Mouse (Mus musculus): ENCODE measurements around the gene Gng8.
A peak's percentile ranks its signal among the peaks of the same experiment; 100 is the strongest.

Gng8 gene

DNA sequence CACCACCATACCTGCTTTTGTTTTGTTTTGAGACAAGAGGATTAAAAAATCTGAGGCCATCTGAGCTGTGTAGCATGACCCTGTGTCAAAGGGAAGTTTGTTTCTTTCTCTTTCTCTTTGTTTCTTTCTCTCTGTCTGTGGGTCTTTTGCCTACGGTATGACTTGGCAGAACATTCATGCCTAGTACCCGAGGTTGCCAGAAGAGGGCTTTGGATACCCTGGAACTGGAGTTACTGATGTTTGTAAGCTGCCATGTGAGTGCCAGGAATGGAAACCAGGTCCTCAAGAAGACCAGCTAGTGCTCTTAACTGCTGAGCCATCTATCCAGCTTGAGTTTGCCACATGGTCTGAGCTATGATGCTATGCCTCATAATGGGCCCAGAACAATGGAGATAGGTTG is 36.8 kb downstream of the Gng8 start:
- DNase-seq, result no peak

DNA sequence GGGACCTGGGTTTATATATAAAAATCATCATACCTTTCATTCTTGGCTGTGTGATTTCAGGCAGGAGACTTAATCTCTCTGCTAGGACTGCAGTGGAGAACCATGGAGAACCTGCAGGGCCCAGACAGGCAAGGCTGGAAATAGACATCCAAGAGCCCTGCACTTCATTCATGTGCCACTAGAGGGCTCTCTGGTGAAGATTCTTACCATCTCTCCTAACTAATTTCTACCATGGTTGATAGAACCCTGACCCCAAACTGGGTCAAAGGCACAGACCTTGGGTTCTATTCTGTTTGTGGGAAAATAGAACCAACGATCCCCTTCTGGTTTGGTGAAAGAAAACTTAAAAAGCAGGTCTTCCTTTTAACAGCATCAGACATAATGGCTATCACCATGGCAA is 39.3 kb downstream of the Gng8 start:
- DNase-seq, result peak; percentile 82 to 86

DNA sequence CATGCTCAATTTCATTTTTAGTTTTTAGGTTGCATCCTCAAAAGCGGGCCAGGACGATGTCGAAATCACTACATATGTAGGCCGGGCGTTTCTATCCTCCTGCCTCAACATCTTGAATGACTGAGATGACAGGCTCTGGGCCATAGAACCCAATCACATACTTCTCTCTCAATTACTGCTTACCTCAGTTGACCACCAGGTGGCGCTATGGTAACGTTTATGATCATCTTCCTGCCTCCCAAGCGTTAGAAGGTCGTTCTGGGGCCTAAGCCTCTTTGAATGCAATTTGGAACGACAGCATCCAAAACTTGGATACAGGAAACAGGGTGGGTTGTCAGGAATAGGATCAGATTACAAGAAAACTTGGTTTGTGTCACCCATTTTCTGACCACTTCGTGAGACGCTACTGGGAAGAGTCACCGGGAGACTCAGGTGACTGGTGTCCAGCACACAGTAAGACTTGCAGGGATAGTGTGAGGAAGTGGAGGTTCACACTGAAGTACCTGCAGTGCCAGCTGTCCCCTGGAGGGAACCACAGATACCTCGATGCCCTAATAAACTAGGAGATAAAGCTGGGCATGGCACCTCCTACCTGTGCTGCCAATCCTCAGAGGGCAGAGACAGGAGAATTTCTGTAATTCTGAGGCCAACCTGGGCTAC is 40.5 kb downstream of the Gng8 start:
- DNase-seq, result peak; percentile 88 to 89

DNA sequence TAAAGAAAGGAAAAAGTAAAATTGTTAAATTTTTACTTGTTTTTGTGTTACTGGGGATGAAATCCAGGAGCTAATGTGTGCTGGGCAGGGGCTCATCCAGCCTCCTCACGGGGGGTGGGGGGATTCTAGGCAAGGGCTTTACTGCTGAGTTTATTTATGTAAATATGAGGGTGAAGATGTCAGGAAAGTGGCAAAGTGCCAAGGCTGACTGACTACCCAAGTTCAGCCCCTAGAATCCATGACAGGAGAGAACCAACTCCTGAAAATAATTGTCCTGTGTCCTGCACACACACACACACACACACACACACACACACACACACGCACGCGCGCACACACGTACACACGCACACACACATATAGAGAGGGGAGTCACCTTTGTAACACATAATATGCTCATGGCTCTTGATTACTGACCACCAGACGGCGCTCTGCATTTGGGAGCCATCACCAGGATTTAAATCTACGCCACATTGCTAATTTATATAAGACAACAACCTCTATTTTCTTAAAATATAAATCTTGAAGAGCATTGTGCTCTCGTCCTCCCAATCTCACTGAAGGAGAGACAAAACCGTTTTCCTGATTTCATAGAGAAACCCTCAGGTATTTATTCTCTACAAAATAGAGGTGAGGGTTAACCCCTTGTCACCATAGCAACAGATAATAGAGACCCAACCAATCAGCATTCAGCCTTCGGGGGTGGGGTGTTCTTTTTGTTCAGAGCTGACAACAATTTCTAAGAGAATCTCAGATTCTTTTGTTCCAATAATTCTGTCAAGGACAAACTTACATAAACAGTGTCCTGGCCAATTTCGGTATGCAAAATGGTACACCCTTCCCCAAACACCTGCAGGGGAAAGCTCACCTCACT is 41.4 kb downstream of the Gng8 start:
- peak; percentile 75 to 79 for DNase-seq

DNA sequence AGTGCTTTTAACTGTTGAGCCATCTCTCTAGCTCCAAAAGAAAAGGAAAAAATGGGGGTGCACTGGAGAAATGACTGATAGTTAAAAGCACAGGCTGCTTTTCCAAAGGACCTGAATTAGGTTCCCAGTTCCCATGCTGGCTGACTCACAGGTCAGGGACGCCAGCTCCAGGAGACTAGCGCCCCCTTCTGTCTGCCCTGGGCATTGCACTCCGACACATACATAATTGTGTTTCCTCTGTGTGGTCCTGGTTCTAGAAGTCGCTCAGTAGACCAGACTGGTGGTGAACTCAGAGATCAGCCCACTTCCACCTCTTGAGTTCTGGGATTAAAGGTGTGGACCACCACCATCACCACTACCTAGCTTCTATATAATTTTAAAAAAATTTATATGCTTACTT is 45.7 kb downstream of the Gng8 start:
- peak in 1 of 2 experiments; percentile 47 for DNase-seq

DNA sequence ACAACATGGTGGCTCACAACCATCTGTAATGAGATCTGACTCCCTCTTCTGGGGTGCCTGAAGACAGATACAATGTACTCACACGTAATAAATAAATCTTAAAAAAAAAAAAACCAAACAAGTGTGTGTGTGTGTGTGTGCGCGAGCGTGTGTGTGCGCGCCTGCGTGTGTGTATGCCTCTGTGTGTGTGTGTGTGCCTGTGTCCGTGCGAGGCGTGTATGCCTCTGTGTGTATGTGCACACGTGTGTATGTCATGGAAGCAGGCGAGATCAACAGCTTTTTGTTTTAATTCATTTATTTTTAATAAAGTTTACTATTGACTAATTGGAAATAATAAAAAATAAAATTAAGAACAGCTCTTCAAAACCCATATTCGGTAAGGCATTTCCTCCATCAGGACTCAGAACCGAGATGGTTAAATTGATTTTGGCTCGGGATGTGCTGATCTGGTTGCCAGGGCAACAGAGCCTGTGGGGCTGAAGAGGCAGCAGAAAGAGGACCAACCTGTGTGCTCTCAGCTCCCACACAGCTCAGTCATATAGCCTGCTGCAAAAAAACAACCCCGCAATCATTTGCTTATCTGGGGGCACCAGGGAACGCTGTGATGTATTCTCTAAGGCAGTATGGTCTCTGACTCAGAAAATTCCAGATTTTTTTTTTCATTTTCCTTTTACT is 46.7 kb downstream of the Gng8 start:
- peak in 1 of 2 experiments; percentile 27 for DNase-seq

DNA sequence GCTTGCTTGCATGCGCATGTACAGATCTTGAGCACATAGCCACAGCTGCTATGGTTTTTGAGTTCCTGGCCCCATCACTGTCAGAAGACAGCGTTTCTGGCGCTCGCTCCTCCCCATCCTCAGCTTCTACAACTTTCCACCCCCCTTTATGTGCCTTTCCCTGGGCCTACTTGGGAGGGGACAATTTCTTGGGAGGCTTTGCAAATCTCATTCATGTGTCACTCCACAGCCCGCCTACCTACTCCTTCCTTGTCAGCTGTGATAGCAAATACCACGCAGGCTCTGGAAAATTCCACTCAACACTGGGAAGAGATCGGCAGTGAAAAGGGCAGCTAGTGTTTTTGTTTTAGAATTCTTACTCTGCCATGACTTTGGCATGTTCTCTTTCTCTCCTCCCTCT is 48.7 kb downstream of the Gng8 start:
- DNase-seq, result peak; percentile 27 to 50

DNA sequence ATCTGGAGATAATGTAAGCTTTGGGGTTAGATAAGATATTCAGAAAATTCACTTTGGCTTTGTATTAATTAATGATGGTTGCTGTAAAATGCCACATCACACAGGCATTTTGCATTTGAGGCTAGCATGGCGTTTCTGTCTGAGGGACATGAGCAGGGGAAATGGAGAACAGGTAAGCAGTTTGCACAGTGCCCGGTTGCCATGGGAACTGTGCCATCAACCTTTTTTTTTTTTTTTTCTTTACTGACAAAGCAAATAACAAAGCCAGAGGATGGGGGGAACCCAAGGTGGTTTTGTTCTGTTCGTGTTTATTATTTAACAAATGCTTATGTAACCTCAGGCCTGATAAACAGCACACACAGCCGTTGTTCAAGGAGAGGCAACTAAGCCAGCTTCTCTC is 51.3 kb downstream of the Gng8 start:
- DNase-seq, result no peak

DNA sequence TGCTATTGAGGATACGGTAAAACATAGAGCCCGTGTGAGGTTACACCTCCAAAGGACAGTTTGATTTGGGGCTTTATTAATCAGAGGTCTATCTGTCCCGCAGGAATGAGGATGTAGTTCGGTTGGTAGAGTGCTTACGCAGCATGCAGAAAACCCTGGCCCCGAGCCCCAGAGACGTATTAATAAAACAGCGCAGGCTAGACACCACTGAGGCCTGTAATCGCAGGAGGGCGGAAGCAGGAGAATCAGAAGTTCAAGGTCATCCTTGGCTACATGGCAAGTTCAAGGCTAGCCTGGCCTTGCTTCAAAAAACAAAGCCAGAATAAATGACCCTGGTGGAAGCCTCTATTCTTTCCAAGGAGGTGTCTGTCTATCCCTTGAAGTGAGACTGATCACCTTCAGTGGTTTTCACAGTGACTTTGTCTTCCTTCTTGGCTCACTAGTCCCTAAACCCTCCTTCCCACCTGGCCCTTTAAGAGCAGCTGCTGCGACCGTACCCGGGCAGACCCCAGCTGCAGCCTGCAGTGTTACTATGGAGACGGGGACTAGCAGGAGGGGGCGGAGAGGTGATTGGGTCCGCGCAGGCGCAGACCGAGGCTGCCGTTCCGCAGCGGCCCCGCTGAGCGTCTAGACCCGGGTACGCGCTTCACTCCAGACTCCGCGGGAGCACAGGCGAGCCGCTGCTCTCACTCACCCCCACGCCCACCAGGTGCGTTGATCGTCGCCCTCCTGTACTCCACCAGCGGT is 52.6 kb downstream of the Gng8 start, which contains the start of gene Pnmal2:
Gene Pnmal2, plus strand, starts transcription at position 622 of the 747 bp plus-strand sequence.
- DNase-seq, result peak; percentile 90 to 94

DNA sequence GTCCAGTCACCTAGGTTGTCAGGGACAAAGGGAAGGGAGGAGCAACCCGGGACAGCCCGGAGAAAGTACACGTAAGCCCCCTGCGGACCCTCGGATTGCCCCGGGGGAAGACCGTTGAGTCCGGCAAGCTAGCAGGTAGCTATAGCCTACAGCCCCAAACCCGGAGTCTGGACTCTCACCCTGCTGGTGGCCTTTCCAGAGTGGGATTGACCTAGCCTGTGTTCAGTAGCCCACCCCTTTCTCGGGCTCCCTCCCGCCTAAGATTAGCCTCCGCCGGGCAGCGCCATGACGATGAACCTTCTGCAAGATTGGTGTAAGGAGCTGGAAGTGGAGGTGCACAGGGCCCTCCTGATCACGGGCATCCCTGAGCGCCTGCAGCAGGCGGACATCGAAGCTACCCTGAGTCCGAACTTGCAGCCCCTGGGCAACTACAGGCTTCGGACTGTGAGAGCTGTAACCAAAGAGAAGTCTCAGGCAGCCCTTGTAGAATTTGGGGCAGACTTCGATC is 53.3 kb downstream of the Gng8 start:
- peak in 1 of 2 experiments; percentile 39 for DNase-seq
